Mouse (Mus musculus) G1E (cell line): ENCODE results near the gene Rnf39.

Experiments used
- CTCF ChIP-seq: IDR thresholded peaks from 2 replicates; pipeline ENCODE4 v1.5.1; 2012; ENCODE audit warnings: low read depth, low read length, inconsistent platforms, mixed read lengths
- GATA1 ChIP-seq: IDR thresholded peaks from 2 replicates; pipeline ENCODE4 v1.6.1; 2012; ENCODE audit warnings: borderline replicate concordance, low read length, inconsistent platforms, mixed read lengths
- GATA2 ChIP-seq: IDR thresholded peaks from 2 replicates; pipeline ENCODE4 v1.6.1; 2012; ENCODE audit warnings: low read depth, low read length, inconsistent platforms, borderline replicate concordance
- POLR2AphosphoS5 ChIP-seq: IDR thresholded peaks from 2 replicates; pipeline ENCODE4 v1.6.1; 2012; ENCODE audit warnings: low read depth, low read length, inconsistent platforms; ENCODE audit not compliant: insufficient replicate concordance
- TAL1 ChIP-seq: conservative IDR thresholded peaks from 2 replicates; pipeline ENCODE4 v1.6.1; 2012; ENCODE audit warnings: low read depth, low read length, inconsistent platforms, mixed read lengths

DNA sequence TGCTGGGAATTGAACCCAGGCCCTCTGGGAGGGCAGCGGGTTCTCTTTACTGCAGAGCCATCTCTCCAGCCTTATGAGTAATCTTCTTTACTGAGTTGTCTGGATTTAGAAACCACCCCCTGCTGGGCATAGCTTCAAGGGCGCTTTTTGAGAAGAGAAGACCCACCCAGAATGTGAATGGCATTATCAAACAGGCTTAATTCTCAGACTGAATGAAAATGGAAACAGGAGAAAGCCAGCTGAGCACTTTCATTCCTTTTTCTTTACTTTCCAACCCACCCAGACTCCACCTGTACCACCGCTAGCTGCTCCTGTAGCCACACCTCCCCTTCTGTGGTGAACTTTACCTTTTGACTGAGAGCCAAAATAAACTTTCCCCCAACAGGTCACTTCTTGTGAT is 52.7 kb downstream of the Rnf39 start:
- TF ChIP-seq CTCF: no peak
- no peak for TF ChIP-seq GATA1
- TF ChIP-seq GATA2: no peak
- no peak for TF ChIP-seq POLR2AphosphoS5
- TF ChIP-seq TAL1: no peak
